Mouse (Mus musculus): ENCODE data around the gene Oprl1.

The Oprl1 gene

DNA sequence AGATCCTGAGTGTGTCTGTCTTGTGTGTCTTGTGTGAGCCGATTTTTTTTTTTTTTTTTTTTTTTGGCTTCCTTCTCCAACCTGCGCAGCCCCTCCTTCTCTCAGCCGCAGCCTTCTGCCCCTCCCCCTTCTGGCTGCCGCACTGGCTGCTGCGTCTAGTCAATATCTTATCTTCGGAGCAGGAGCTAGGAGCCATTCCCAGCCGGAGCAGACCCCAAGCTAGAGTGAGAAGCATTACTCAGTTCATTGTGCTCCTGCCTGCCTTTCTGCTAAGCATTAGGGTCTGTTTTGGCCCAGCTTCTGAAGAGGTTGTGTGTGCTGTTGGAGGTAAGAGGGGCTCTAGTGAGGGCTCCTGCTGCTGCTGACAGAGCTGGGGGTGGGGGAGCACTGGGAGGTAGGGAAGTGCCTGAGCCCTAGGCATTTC, at the start of gene Oprl1:
Gene Oprl1 (plus strand): TSS at position 114 of the 424 bp plus-strand sequence.
- DNase-seq (ENCODE audit: low spot score in 2 of 2) = no peak

DNA sequence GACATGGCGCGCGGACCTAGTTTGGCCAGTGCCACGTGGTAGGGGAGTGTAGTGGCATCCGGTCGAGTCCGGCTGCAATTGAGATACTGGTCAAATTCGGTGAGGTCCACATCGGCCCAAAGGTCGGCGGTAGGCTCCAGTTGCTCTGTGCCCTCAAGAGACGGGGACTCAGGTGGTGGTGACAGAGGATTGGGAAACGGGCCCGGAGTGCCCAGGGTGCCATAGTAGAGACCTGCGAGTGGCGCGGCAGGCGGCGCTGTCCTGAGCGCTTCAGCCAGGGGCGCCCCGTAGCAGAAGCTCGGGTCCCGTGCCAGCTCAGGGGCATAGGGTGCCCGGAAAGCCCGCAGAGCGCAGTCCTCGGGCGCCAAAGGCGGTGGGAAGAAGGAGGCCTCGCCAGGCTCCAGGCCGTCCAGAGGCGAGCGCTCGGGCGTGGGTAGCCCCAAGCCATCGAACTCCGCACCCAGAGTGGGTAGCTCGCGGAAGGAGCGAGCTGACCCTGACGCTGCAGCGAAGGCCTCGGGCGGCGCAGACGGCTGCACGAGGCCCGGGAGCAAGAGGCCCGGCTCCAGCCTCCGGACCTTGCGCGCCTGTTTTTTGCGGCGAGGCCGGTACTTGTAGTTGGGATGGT, 44.4 kb upstream of the Oprl1 start:
- no peak for DNase-seq (ENCODE audit: low spot score in 2 of 2)

DNA sequence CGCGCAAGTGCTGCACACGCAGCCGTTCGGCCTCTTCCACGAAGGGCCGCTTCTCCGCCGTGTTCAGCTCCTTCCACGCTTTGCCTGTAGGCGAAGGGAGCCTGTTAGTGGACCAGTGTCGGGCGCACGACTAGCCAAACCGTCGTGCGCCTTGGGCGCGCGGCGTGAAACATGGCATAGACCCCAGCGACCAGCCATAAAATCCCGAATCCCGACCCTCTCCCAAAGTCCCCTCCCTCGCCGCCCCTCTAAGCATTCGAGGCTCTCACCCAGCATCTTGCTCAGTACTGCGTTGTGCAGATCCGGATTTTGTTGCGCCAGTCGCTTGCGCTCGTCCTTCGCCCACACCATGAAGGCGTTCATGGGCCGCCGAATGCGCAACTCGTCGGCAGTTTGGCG, 43.9 kb upstream of the Oprl1 start:
- no peak for DNase-seq (ENCODE audit: low spot score in 2 of 2)

DNA sequence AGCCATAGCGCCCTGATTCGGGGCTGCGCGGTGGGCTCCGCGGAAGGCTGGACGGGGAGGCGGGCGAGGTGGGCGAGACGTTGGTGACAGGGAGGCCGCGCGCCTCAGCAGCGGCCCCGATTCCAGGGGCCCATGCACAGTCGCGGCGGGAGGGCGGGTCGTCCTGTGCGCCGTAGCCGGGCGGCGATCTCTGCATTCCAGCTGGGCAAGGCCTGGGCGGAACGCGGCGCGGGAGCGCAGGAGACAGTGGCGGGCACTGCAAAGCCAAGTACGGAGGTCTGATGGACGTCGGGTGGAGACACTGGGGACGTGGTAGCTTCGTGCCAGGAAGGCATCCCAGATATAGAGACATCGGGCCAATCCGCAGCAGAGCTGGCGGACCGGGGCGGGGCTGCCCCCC, 43.5 kb upstream of the Oprl1 start, which contains the start of gene Sox18:
Gene Sox18 (minus strand): TSS at position 315 of the 400 bp plus-strand sequence.
- no peak for DNase-seq (ENCODE audit: low spot score in 2 of 2)

DNA sequence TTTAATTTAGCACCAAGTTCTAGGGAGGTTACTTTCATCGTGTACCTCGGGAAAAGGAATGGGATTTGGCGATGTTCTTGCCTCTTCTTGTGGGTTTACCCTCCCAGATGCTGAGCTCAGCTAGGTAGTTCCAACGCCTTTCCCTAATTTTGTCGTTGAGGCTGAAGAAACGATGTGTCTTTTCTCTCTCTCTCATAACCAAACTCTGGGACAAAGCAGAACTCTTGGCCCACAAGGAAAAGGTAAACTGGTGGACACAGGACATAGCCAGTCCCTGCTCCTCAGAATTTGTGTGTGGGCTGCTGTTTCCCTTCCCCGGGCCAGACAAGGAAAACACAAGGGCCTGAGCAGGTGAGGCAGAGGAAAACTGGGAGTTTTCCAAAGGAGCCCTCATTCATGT, 42.8 kb upstream of the Oprl1 start:
- no peak for DNase-seq (ENCODE audit: low spot score in 2 of 2)

DNA sequence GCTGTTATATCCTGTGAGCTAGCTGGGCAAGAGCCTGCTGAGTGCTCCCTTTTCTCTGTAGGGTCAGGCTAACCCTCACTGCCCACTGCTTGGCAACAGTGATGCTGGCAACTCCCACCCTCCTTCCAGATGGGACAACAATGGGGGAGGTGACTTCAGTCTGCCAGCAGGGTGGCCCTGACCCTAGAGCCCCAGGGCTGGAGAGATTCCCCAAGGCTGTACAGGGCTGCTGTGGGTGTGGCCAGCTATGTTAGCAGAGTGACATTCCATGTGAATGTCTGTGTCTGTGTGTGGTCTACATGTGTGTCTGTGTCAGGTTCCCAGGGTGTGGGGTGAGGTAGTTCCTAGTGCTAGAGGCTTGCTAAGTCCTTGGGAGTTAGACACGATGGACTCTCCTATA, 41.3 kb upstream of the Oprl1 start:
- no peak for DNase-seq (ENCODE audit: low spot score in 2 of 2)

DNA sequence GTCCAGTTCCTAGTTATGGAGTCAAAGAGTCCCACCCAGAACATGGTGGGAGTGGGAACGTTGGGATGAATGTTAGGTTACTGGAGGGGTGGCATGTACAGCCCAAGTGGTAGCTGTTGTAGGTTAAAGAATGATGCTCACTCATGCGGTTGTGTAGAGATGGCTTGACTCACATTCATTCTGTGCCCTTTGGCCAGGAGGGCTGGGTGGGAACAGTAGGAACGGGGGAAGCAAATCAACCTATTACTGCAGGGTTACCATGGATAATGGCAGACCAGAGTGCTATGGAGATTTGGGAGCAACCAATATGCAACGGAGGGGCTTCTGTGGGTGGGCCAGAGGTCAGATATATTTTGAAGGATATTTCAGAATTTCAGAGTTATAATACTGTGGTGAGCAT, 39.9 kb upstream of the Oprl1 start:
- DNase-seq (ENCODE audit: low spot score in 2 of 2) = no peak

DNA sequence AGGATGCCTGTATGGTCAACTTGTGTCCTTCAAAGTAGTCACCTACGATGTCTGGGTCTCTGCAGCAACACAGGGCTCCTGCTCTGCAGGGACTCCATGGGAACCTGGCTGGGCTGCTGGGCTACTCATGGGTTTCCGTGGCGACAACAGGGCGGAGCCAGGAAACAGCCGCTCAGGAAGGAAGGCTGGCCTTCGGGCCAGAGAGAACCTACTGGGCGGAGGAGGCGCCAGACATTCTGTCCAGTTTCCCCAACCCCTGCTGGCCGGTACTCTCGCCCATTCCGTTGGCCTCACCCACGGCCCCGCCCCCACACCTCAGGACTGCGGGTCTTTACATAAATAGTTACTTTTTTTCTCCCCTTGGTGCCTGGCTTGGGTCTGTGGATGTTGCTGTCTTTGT, 39.4 kb upstream of the Oprl1 start:
- DNase-seq (ENCODE audit: low spot score in 2 of 2) = peak in 1 of 2 experiments; percentile 43

DNA sequence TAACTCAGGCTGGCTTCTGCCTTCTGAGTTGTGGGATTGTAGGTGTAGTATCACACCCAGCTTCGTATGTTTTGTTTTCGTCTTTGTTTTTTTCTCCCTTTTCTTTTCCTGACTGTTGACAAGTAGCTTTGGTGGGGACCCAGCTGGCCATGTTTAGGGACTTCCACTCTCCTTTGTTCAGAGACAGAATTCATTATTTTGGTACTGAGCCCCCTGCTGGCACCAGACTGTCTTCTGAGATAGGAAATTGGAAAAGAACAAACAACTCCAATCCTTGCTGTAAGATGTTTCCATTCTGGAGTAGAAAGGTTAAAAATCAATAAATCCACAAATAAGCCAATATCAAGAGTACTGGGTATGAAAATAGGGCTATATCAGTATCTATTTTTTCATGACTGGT, 38.4 kb upstream of the Oprl1 start:
- no peak for DNase-seq (ENCODE audit: low spot score in 2 of 2)

DNA sequence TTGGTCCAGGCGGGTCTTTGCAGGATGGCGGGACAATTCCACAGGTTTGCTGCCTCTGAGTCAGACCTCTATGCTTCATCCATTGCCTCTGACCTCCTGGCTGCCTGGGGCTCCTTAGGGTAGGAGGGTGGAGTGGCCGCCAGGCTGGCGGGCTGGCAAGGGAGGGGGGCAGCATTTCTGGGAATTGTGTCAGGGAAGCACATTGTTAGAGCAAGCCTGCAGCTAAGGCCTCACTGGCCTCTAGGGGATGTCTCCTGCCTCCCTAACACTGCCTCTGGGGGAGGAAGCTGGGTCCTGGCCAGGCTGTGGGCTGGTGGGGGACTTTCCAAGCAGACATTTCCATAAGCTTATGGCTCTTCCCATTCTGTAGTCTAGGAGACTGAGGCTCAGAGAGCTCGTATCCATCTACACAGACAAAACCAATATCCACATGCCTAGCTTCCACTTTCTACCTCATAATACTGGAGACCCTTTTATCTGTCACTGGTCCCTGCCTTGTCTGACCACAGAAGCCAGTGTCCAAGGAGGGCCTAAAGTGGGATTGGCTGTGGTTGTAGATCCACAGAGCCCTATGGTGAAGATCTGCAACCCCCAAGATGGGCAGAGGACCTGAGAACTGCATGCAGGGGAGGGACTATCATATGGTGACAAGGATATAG, 37.6 kb upstream of the Oprl1 start:
- DNase-seq (ENCODE audit: low spot score in 2 of 2) = no peak

DNA sequence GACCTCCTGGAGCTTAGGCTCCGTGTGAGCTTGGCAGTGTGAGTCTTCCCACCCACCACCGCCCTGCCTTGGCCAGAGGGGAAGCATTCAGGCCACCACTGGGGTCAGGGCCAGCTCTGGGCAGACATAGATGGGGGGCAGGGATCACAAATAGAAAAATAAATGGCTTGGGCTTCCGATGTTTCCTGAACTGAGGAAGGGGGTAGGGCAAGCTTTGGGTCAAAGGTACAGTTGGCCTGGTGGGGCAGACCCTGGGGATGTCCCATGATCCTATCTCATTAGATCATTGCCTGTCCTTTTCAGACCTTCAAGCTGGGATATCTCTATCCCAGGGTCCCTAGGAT, 37.1 kb upstream of the Oprl1 start:
- DNase-seq (ENCODE audit: low spot score in 2 of 2) = no peak

DNA sequence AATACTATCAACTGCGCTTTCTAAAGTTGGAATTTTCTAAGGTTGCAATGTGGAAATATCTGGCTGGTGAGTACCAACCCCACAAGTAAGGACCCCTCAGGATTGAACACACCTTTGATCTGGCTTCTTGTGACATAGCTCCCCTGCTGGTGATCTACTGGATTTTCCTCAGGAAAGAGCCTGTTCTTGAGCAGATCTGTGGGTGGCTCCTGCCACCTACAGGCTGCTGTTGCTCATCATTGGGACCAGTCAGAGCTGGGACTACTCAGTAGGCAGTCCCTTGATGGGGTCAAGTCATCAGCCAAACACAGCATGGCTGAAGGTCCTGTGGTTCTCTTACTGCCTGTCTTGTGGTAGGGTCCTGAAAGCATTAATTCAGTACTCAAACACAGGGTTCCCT, 36.0 kb upstream of the Oprl1 start:
- DNase-seq (ENCODE audit: low spot score in 2 of 2) = peak; percentile 38 to 58

DNA sequence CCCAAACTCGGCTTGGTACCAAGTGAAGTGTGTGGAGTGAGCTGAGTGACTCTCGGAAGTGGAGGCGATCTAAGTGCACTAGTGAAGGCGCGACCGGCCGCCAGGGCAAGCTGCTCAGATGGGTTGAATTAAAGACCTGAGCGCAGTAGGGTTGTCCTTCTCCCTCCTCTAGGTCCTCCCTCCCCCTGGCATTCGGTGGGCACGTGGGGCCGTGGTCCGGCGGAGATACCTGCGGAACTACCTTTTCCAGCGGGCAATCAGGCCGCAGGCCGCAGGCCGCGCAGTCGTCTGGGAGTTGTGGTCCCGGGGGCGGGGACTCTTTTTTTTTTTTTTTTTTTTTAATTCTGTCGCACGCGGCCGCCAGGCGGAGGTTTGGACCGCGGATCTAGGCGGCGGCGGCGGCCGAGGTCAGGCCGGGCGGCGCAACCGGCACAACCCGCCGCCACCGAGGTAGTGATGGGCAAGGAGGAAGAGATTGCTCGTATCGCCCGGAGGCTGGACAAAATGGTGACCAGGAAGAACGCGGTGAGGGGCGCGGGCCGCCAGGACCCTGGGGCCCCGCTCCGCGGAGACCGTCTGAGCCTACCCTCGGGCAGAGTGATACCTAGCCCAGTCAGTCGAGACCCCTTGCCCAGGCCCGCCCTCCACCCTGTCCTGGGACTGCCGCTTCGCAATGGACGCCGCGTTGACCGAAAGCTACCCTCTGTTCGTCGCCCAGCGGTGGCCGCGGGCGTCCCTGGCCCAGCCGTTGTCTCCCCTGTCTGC, 34.7 kb upstream of the Oprl1 start, which contains the start of gene Tcea2:
Gene Tcea2 (plus strand): TSS at position 360 of the 765 bp plus-strand sequence.
- DNase-seq (ENCODE audit: low spot score in 2 of 2) = peak; percentile 55 to 74

DNA sequence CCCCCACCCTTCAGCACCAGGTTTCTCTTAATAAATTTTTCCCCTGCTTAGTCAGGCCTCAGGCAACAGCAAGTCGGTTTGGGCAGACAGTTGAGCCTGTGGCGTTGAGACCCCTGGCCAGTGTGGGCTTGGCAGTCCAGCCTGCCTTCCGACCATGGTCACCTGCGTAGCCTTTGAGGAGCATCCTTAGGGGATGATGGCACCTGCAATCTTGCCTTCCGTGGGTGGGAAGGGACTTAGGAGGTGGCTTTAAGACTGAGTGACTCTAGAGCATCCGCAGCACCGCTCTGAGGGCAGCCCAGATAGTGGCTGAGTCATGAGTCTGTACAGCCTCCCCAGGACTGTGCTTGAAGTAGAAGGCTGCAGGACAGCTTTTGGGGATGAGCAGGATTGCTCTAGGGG, 34.1 kb upstream of the Oprl1 start:
- DNase-seq (ENCODE audit: low spot score in 2 of 2) = peak in 1 of 2 experiments; percentile 33

DNA sequence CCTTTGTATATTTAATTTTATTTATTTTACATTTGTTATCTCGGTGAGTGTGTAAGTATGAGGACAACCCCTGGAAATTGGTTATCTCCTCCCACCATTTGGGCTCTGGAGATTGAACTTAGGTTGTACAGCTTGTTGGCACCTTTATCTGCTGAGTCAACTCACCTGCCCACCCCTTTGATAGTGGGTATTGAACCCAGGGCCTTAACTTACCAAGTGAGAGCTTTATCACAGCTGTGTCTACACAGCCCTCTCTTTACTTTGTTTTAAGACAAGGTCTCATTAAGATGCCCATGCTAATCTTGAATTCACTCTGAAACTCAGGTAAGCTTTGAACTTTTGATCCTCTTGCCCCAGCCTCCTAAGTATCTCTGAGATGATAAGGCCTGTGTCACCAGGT, 32.8 kb upstream of the Oprl1 start:
- no peak for DNase-seq (ENCODE audit: low spot score in 2 of 2)

DNA sequence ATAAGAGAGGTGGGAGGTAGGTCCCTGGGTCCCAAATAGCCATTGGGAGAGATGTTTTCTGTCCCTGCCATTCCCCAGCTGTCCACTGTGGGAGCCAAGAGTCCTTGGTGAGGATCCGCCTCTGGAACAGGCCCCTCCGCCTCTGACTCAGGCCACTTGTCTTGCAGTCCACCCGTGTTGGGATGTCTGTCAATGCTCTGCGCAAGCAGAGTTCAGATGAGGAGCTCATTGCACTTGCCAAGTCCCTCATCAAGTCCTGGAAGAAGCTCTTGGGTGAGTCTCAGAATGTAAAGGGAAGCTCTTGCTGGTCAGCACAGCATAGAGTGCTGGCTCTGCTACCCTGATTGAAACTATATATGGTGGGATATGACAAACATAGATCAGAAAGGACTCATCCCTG, 31.4 kb upstream of the Oprl1 start:
- DNase-seq (ENCODE audit: low spot score in 2 of 2) = no peak

DNA sequence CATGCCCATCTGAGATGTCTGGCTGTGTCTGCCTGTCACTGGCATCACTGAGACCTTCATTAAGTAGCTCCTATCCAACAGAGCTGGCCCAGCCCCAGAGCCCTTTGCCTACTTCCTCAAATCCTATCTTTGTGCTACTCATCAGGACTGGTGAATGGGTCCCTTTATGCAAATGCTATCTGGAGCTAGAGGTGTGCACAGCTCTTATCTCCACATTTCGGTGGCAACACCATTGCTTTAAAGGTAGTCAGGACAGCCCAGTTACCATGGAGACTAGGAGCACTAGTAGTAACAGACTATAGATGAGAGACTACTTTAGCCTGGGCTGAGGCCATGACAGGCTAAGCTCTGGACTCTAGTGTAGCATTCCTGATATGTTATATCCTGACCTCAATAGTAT, 30.1 kb upstream of the Oprl1 start:
- no peak for DNase-seq (ENCODE audit: low spot score in 2 of 2)

DNA sequence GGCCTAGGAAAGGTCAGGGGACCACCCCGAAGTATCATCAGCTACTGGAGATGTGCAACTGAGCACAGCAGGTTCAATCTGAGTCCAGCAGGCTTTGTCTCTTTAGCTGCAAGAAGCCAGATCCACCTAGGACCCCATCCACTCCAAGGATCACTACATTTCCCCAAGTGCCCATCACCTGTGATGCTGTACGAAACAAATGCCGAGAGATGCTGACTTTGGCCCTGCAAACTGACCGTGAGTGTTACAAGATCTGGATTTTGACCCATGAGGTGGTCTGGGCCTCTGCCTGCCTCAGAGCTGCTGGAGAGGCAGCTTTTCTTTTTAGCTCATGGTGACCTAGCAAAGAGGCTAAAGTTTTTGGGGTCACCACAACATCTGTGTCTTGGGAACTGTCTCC, 29.1 kb upstream of the Oprl1 start:
- DNase-seq (ENCODE audit: low spot score in 2 of 2) = no peak

DNA sequence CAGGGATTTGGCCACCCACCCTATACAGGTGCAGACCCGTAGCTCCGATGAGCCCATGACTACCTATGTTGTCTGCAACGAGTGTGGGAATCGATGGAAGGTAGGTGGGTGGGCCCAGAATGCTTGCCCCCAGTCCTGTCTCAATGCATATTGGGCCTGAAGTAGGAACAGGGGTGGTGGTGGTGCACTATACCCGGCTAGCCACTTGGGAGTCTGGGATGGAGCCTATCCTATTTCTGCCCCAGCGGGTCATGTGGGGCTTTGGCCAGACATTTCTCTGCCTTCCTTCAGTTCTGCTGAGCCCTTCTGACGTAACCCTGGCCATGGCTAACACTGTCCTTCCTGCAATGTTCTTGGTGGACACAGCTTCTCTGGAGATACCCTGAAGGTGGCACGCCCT, 27.2 kb upstream of the Oprl1 start:
- DNase-seq (ENCODE audit: low spot score in 2 of 2) = no peak

DNA sequence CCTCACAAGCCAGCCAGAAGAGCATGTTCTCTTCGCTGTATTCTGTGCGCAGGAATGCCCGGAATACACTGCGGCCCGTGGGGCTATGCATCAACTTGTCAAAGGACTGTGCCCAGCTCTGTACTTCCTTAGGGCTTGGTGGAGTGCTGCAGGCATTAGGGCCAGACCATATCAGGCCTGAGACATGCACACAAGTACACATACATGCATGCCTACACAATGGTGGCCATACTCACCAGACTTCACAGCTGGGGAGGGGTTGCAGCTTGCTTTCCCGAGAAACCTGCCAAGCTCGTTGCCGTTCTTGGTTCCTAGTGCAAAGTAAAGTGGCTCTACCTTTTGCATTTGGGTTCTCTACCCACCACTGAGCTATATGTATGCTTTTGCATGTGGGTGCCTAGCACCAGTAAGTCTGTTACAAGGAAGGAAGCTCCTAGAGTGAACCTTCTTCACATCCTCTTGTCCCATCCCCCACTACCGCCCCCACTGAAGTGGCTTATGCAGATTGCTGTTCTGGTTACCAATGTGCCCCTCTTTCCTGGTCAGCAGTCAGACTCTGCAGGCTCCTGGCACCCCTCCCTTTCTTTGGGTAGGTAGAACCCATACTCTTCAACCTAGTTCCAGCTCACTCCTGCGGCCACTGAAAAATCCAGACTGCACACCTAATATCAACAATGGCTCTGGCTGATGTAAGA, 25.2 kb upstream of the Oprl1 start:
- no peak for DNase-seq (ENCODE audit: low spot score in 2 of 2)

DNA sequence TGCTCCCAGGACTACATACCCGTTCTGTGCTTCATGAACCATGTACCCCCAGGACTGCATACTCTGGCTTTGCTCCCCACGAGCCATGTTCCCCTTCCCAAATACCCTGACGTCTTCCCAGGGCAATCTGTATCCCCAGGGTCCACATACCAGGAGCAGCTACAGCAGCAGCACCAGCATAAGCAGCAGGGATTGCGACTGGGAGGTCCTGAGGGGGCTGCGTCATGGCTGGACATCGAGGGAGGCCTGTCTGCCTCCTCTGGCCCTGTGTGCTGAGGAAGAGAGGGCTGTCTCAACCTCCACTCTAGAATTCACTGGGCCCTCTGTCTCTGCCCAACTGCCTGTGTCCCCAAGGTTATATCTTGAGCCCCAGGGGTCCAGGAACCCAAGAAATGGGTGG, 23.7 kb upstream of the Oprl1 start:
- DNase-seq (ENCODE audit: low spot score in 2 of 2) = no peak

DNA sequence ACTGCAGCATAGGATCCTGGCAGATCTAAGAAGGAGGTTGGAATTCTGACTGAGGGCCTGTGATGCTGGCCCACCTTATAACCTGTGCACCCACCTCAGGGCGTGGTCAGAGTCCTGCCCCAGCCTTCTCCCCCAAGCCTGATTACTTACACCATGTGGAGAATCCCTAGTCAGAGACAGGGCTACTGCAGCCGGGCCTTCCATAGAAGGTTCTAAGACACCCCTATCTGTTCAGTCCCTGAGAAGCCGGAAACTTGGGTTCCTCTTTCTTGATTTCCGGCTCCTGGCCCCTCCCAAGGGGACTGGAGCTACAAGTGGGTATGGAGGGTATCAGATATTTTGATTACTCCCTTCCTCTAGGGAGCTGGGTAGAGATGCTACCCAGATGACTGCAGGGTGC, 23.2 kb upstream of the Oprl1 start:
- DNase-seq (ENCODE audit: low spot score in 2 of 2) = no peak
